Mouse (Mus musculus) MEL (cell line): Measurements from ENCODE around the gene Mpz.

Source experiments
- CTCF ChIP-seq, 3 experiments: IDR thresholded peaks in 2 of 3; conservative IDR thresholded peaks in 1 of 3; 2 replicates each; pipeline ENCODE4 v1.5.1; 2011 to 2012; ENCODE audit warnings: low read length in 3 of 3, low read depth in 2 of 3, mild to moderate bottlenecking in 2 of 3, improper control_type of control experiment in 1 of 3, inconsistent platforms in 1 of 3, mixed read lengths in 1 of 3, moderate library complexity in 1 of 3; ENCODE audit not compliant: control insufficient read depth in 1 of 3, insufficient read depth in 1 of 3, poor library complexity in 1 of 3, severe bottlenecking in 1 of 3
- E2F4 ChIP-seq: IDR thresholded peaks from 2 replicates; pipeline ENCODE4 v1.6.1; 2011; ENCODE audit warnings: low read depth, low read length, improper control_type of control experiment, borderline replicate concordance

- no peak for TF ChIP-seq CTCF (IDR thresholded peaks at IDR 0.05 in 2 of 3, conservative IDR thresholded peaks at IDR 0.05 in 1 of 3; ENCODE audit: control insufficient read depth in 1 of 3, insufficient read depth in 1 of 3, low read depth in 2 of 3, low read length in 3 of 3, poor library complexity in 1 of 3, severe bottlenecking in 1 of 3)
- TF ChIP-seq E2F4, result no peak
Measured at GRCm38 (mm10) chr1:171187851-171188700, 37.6 kb downstream of the Mpz start.
